Mouse (Mus musculus) cerebellum, adult 8-10 months (tissue): ENCODE measurements around the gene Nyx.

Experiments
- DNase-seq: peaks from one replicate; pipeline ENCODE4 v3.0.0; 2022

Gene Nyx

GRCm38 (mm10) chrX:13494892-13495703, 29.2 kb downstream of the Nyx start:
- DNase-seq: no peak

GRCm38 (mm10) chrX:13500284-13500683, 34.4 kb downstream of the Nyx start:
- no peak for DNase-seq

- no peak for DNase-seq
Measured at GRCm38 (mm10) chrX:13502862-13503375, 37.0 kb downstream of the Nyx start.

- DNase-seq: no peak
Measured at GRCm38 (mm10) chrX:13504389-13504788, 38.5 kb downstream of the Nyx start.

- DNase-seq: no peak
Measured at GRCm38 (mm10) chrX:13506376-13506775, 40.5 kb downstream of the Nyx start.

- DNase-seq: no peak
Measured at GRCm38 (mm10) chrX:13513127-13513526, 47.2 kb downstream of the Nyx start.

- DNase-seq: no peak
Measured at GRCm38 (mm10) chrX:13513864-13514263, 48.0 kb downstream of the Nyx start.

- no peak for DNase-seq
Measured at GRCm38 (mm10) chrX:13516451-13516850, 50.5 kb downstream of the Nyx start.

- no peak for DNase-seq
Measured at GRCm38 (mm10) chrX:13518019-13518418, 52.1 kb downstream of the Nyx start.

- no peak for DNase-seq
Measured at GRCm38 (mm10) chrX:13518781-13519407, 53.0 kb downstream of the Nyx start.

GRCm38 (mm10) chrX:13519408-13519783, 53.5 kb downstream of the Nyx start:
- no peak for DNase-seq

- DNase-seq: no peak
Measured at GRCm38 (mm10) chrX:13520566-13520965, 54.7 kb downstream of the Nyx start.

- DNase-seq: no peak
Measured at GRCm38 (mm10) chrX:13521288-13521687, 55.4 kb downstream of the Nyx start.
